Mouse (Mus musculus): ENCODE data around the gene Ost4.

GRCm38 (mm10) chr5:30934725-30935461 lies 27.3 kb upstream of the Ost4 start:
- TF ChIP-seq CTCF (IDR thresholded peaks at IDR 0.05; ENCODE audit: low read depth) (0 out of 2 replicates have a peak, but pooled peaks have one; percentile 2), EP300 (IDR thresholded peaks at IDR 0.05; ENCODE audit: low read depth) (no peak)

Measured in heart, postnatal 0 days (tissue).